Mouse (Mus musculus): ENCODE results near the gene Vopp1. TPM values are rescaled to one million over a fixed set of nuclear protein-coding genes. Genes with fewer than 3 reads are reported as not detected.
A peak's percentile ranks its signal among the peaks of the same experiment; 100 is the strongest.
"Not testable (repeated sequence)": the region's sequence is repeated elsewhere in the genome, so short reads cannot be mapped to it uniquely, and the experiment has no call there.

Vopp1 gene
- polyA plus RNA-seq, 1 experiment from 2014 or later: 32.3 TPM

- H3K27me3 ChIP-seq (replicated peaks): no peaks in the 10 kb centered on the region
- H3K9me3 ChIP-seq: no peaks in the 10 kb centered on the region
- ATAC-seq: no peak
- no peak overlapping the region for H3K27ac ChIP-seq
- H3K4me2 ChIP-seq (replicated peaks): no peak overlapping the region
- no peak overlapping the region for H3K9ac ChIP-seq
- 89% methylated on average over 5 of the region's 5 CpGs for WGBS
- no peaks in the 10 kb centered on the region for H3K36me3 ChIP-seq
- H3K4me3 ChIP-seq (replicated peaks): no peak overlapping the region
- H3K4me1 ChIP-seq (replicated peaks): no peaks in the 10 kb centered on the region
These were observed 19.5 kb downstream of the Vopp1 start for GRCm38 (mm10) chr6:57805218-57806069.

DNA sequence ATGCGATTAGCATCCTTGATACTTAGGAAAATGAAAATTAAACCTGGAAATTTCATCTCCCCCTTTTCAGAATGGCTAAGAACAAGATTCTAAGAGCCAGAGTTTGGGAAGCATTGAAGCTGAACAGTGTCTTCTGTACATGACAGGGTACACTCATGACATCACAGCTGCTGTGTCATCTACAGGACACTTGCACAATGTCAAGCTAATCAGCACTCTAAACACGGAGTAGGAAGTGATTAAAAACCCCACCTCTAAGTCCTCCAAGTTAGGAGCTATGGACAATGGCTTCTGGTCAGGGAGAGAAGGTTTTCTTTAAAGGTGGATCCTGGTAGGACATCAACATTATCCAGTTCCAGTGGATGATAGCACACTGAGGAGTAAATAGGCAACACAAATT, 21.8 kb downstream of the Vopp1 start:
- no peak overlapping the region for H3K4me3 ChIP-seq (replicated peaks)
- no peak for ATAC-seq
- no peaks in the 10 kb centered on the region for H3K4me1 ChIP-seq (replicated peaks)
- H3K27ac ChIP-seq: no peak overlapping the region
- no peak overlapping the region for H3K9ac ChIP-seq
- no peaks in the 10 kb centered on the region for H3K36me3 ChIP-seq
- no peak overlapping the region for H3K4me2 ChIP-seq (replicated peaks)
- WGBS: 73% methylated on average over 2 of the region's 2 CpGs
- no peaks in the 10 kb centered on the region for H3K27me3 ChIP-seq (replicated peaks)
- H3K9me3 ChIP-seq: no peaks in the 10 kb centered on the region

DNA sequence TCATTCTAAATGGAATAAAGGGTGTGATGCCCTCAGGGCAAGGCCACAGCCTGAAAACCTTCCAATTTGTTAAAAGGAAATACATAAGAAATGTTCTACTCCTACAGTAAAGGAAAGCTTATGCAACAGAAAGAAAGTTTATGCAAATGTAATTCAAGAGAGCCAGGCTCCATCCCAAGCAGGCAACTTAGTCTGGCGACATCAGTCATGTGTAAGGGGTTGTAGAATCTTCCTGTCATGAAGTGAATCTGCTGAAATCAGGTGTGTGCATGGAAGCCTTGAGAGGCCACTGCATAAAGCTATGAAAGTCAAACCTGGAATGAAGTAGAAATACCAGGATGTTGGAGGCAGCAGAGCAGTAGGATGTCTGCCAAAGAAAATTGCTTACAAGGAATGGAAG, 26.0 kb downstream of the Vopp1 start:
- Histone ChIP-seq H3K4me2 (replicated peaks) (no peak overlapping the region), H3K4me1 (replicated peaks) (0 out of 2 replicates have a peak, but pooled peaks cover 2% of the 10 kb centered on the region), H3K4me3 (replicated peaks) (no peak overlapping the region), H3K9me3 (no peaks in the 10 kb centered on the region), H3K36me3 (no peaks in the 10 kb centered on the region), H3K9ac (no peak overlapping the region), H3K27me3 (replicated peaks) (no peaks in the 10 kb centered on the region), H3K27ac (no peak overlapping the region)
- no peak for ATAC-seq
- WGBS: 88% methylated on average over 1 of the region's 1 CpGs

DNA sequence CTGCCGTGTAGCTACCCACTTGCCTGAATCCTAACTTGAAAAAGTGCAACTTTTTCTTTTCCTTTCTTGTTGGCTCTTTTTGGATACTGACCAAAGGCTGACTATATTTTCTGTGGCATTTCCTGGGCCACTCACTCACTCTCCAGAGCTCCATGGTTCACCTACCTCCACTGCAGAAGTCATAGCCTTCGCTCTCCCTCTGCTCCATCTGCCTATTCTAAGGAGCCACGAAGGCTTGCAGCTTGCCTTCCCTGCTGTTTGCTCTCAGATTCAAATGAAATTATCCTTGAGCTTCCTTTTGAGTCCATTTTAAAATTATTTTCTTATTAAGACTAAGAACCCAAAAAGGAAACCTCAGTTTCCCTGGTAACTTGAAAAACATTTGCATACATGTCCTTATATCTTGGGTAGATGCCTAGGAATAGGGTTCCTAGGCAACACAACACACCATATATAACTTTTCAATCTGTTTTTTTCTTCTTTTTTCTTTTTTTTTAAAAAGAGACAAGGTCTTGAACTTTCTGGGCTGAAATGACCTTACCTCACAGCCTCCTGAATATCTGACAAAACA, 28.0 kb downstream of the Vopp1 start:
- 89% methylated on average over 3 of the region's 3 CpGs for WGBS
- no peak overlapping the region for H3K9ac ChIP-seq
- 0 out of 2 replicates have a peak, but pooled peaks cover 2% of the 10 kb centered on the region for H3K4me1 ChIP-seq (replicated peaks)
- no peak overlapping the region for H3K4me2 ChIP-seq (replicated peaks)
- no peaks in the 10 kb centered on the region for H3K9me3 ChIP-seq
- H3K4me3 ChIP-seq (replicated peaks): no peak overlapping the region
- H3K27ac ChIP-seq: no peak overlapping the region
- H3K27me3 ChIP-seq (replicated peaks): no peaks in the 10 kb centered on the region
- H3K36me3 ChIP-seq: no peaks in the 10 kb centered on the region
- no peak for ATAC-seq

DNA sequence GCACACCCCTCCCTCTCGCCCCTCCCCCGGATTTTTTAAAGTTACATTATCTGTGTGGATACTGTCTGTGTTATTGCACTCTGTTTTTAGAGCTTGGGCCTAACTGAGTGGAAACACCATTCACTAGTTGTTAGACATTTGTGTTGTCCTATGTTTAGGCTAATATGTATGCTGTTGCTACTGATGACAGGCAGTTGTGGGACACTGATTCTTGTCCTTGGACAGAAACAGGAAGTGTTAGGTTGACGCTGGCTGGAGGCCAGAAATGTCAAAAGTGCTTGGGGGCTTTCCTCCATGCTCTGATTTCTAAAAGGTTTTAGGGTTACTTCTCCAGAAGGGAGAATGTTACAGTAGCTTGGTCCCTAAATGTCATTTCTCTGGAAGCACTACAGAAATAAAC, 29.1 kb downstream of the Vopp1 start:
- Histone ChIP-seq H3K27me3 (replicated peaks) (no peaks in the 10 kb centered on the region), H3K4me1 (replicated peaks) (0 out of 2 replicates have a peak, but pooled peaks cover 2% of the 10 kb centered on the region), H3K36me3 (no peaks in the 10 kb centered on the region), H3K9me3 (no peaks in the 10 kb centered on the region), H3K27ac (no peak overlapping the region), H3K4me3 (replicated peaks) (no peak overlapping the region), H3K4me2 (replicated peaks) (no peak overlapping the region), H3K9ac (no peak overlapping the region)
- 62% methylated on average over 3 of the region's 3 CpGs for WGBS
- ATAC-seq: no peak

GRCm38 (mm10) chr6:57792821-57793220, 32.1 kb downstream of the Vopp1 start:
- WGBS: 78% methylated on average over 9 of the region's 9 CpGs
- H3K36me3 ChIP-seq; H3K4me3 ChIP-seq (replicated peaks); H3K27ac ChIP-seq; H3K9ac ChIP-seq; H3K9me3 ChIP-seq; H3K27me3 ChIP-seq (replicated peaks); H3K4me2 ChIP-seq (replicated peaks); H3K4me1 ChIP-seq (replicated peaks); ATAC-seq: not testable (repeated sequence)

- ATAC-seq: no peak
- Histone ChIP-seq H3K4me1 (replicated peaks) (no peaks in the 10 kb centered on the region), H3K27ac (no peak overlapping the region), H3K4me3 (replicated peaks) (no peak overlapping the region), H3K9ac (no peak overlapping the region), H3K4me2 (replicated peaks) (no peak overlapping the region), H3K36me3 (no peaks in the 10 kb centered on the region), H3K9me3 (no peaks in the 10 kb centered on the region), H3K27me3 (replicated peaks) (no peaks in the 10 kb centered on the region)
- 86% methylated on average over 4 of the region's 4 CpGs for WGBS
These were observed 34.4 kb downstream of the Vopp1 start for GRCm38 (mm10) chr6:57790542-57790941.

DNA sequence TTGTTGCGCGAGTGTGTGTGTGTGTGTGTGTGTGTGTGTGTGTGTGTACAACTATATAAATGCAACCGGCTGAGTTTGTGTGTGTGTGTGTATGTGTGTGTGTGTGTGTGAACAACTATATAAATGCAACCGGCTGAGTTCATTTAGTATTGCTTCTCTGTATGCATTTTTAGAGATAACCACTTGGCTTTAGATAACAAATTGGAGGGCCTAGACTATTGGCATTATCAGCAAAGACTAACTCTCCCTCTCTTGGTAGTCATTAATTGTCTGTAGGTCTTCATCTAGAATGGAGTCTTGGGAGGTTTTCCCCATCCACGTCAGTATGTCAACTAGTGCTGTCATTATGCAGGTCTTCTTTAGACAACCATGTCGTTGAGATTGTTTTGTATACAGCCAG, 37.6 kb downstream of the Vopp1 start:
- WGBS: 90% methylated on average over 6 of the region's 6 CpGs
- Histone ChIP-seq H3K27ac (no peak overlapping the region), H3K4me2 (replicated peaks) (no peak overlapping the region), H3K4me1 (replicated peaks) (no peaks in the 10 kb centered on the region), H3K36me3 (no peaks in the 10 kb centered on the region), H3K27me3 (replicated peaks) (no peaks in the 10 kb centered on the region), H3K4me3 (replicated peaks) (no peak overlapping the region), H3K9ac (no peak overlapping the region), H3K9me3 (no peaks in the 10 kb centered on the region)
- ATAC-seq: no peak

- Histone ChIP-seq H3K4me3 (replicated peaks) (no peak overlapping the region), H3K9me3 (no peaks in the 10 kb centered on the region), H3K9ac (no peak overlapping the region), H3K27me3 (replicated peaks) (no peaks in the 10 kb centered on the region), H3K27ac (no peak overlapping the region), H3K4me2 (replicated peaks) (no peak overlapping the region), H3K4me1 (replicated peaks) (no peaks in the 10 kb centered on the region), H3K36me3 (no peaks in the 10 kb centered on the region)
- no peak for ATAC-seq
- 82% methylated on average over 1 of the region's 1 CpGs for WGBS
These were observed 40.7 kb downstream of the Vopp1 start for GRCm38 (mm10) chr6:57784251-57784650.

GRCm38 (mm10) chr6:57782658-57783057, 42.3 kb downstream of the Vopp1 start:
- Histone ChIP-seq H3K27ac (no peak overlapping the region), H3K4me1 (replicated peaks) (no peaks in the 10 kb centered on the region), H3K4me2 (replicated peaks) (no peak overlapping the region), H3K9ac (no peak overlapping the region), H3K9me3 (no peaks in the 10 kb centered on the region), H3K27me3 (replicated peaks) (no peaks in the 10 kb centered on the region), H3K36me3 (no peaks in the 10 kb centered on the region), H3K4me3 (replicated peaks) (no peak overlapping the region)
- WGBS: 90% methylated on average over 1 of the region's 1 CpGs
- no peak for ATAC-seq

GRCm38 (mm10) chr6:57780359-57780758, 44.6 kb downstream of the Vopp1 start:
- 73% methylated on average over 3 of the region's 3 CpGs for WGBS

GRCm38 (mm10) chr6:57773792-57774191, 51.2 kb downstream of the Vopp1 start:
- no peaks in the 10 kb centered on the region for H3K36me3 ChIP-seq
- 92% methylated on average over 1 of the region's 1 CpGs for WGBS
- no peaks in the 10 kb centered on the region for H3K27me3 ChIP-seq (replicated peaks)
- no peak overlapping the region for H3K27ac ChIP-seq
- ATAC-seq: no peak
- H3K4me3 ChIP-seq (replicated peaks): no peak overlapping the region
- no peaks in the 10 kb centered on the region for H3K9me3 ChIP-seq
- no peaks in the 10 kb centered on the region for H3K4me1 ChIP-seq (replicated peaks)
- H3K4me2 ChIP-seq (replicated peaks): no peak overlapping the region
- no peak overlapping the region for H3K9ac ChIP-seq

More at GRCm38 (mm10) chr6:57780359-57780758, 44.6 kb downstream of the Vopp1 start:
- Histone ChIP-seq H3K27me3 (replicated peaks) (no peaks in the 10 kb centered on the region), H3K27ac (no peak overlapping the region), H3K4me3 (replicated peaks) (no peak overlapping the region), H3K4me2 (replicated peaks) (no peak overlapping the region), H3K9me3 (no peaks in the 10 kb centered on the region), H3K36me3 (no peaks in the 10 kb centered on the region), H3K4me1 (replicated peaks) (no peaks in the 10 kb centered on the region), H3K9ac (no peak overlapping the region)
- ATAC-seq: peak; percentile 96
